Mouse (Mus musculus): ENCODE results near the gene Atad2b.

- TF ChIP-seq ZC3H11A (IDR thresholded peaks at IDR 0.05; ENCODE audit: borderline replicate concordance, low read depth, low read length) (no peak), CHD2 (IDR thresholded peaks at IDR 0.05; ENCODE audit: low read depth, low read length) (no peak), ZNF384 (IDR thresholded peaks at IDR 0.05; ENCODE audit: low read depth, low read length) (peak; percentile 91), MAFK (IDR thresholded peaks at IDR 0.05; ENCODE audit: insufficient read depth, low read depth, low read length) (no peak), HCFC1 (IDR thresholded peaks at IDR 0.05; ENCODE audit: borderline replicate concordance, insufficient read depth, low read length) (no peak)
Observed at GRCm38 (mm10) chr12:5048104-5048503, 131.0 kb downstream of the Atad2b start.

Data from ES-E14 (cell line).